Mouse (Mus musculus) urinary bladder, adult 18-20 months (tissue): Measurements from ENCODE around the gene Nup133.

Source experiments
- DNase-seq, 2 experiments: peaks; one replicate each; pipeline ENCODE4 v3.0.0; 2022; ENCODE audit warnings: low spot score in 2 of 2, mixed read lengths in 2 of 2

The Nup133 gene

GRCm38 (mm10) chr8:123849352-123849751, 99.7 kb downstream of the Nup133 start:
- no peak for DNase-seq

GRCm38 (mm10) chr8:123847546-123847945, 101.5 kb downstream of the Nup133 start:
- no peak for DNase-seq
